Mouse (Mus musculus): ENCODE results near the gene Mrps30. TPM values are rescaled to one million over a fixed set of nuclear protein-coding genes. Genes with fewer than 3 reads are reported as not detected.

Mrps30 gene
- polyA plus RNA-seq, 1 experiment from 2014 or later: 33.5 TPM

DNA sequence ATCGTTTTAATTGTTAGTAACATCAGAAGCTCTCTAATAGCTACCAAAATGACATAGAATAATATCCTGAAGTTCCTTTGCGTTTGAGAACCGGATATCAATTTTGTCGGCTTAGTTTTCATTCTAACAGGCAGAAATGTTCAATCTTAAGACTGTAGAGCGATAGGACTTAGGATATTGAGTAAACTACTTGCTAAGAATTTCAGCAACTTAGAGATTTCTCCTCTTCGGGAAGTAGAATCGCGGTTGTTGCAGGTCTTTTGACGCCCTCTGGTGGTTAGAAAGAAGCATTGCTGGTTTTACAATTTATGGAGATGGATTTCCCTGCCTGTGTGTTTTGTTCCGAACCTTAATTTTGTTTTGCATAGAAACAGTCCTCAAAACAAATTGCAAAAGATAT lies 36.8 kb downstream of the Mrps30 start:
- Histone ChIP-seq H3K9me3 (ENCODE audit: control insufficient read depth, low read length) (no peaks in the 10 kb centered on the region), H3K4me3 (ENCODE audit: control insufficient read depth in 1 of 2, insufficient read depth in 1 of 2, low read depth in 1 of 2, low read length in 2 of 2) (no peak overlapping the region), H3K27ac (replicated peaks in 1 of 2; ENCODE audit: control insufficient read depth in 1 of 2, insufficient read depth in 1 of 2, low read depth in 2 of 2, low read length in 2 of 2) (no peak overlapping the region), H3K27me3 (ENCODE audit: control insufficient read depth, insufficient read depth, low read length) (no peaks in the 10 kb centered on the region), H3K4me1 (ENCODE audit: control insufficient read depth in 2 of 2, insufficient read depth in 2 of 2, low read length in 2 of 2) (no peaks in the 10 kb centered on the region), H3K9ac (ENCODE audit: low read length) (no peak overlapping the region), H3K4me2 (ENCODE audit: low read length) (peak overlapping the region; percentile 41; the same call in 1 of the 2 replicates), H3K36me3 (ENCODE audit: control insufficient read depth, insufficient read depth, low read length) (no peaks in the 10 kb centered on the region)
- 19% methylated on average over 10 of the region's 10 CpGs for WGBS
- ATAC-seq (ENCODE audit: insufficient number of reproducible peaks, insufficient read depth, low FRiP score, low read depth): no peak

Other genes with a start within 250 kb of the Mrps30 start
- 0.63 and 0.66 TPM in 2 replicates for gene B430218F22Rik, start 622 bp downstream of the Mrps30 start, polyA plus RNA-seq (2014; fragmentation: Nextera tagmentation; extraction: Ambion mirVana)

All from heart, embryonic 14.5 days (tissue).